Mouse (Mus musculus): ENCODE results near the gene Gm45785. TPM values are rescaled to one million over a fixed set of nuclear protein-coding genes. Genes with fewer than 3 reads are reported as not detected.

Gm45785 gene
- polyA plus RNA-seq, 1 experiment from 2014 or later = not detected

DNA sequence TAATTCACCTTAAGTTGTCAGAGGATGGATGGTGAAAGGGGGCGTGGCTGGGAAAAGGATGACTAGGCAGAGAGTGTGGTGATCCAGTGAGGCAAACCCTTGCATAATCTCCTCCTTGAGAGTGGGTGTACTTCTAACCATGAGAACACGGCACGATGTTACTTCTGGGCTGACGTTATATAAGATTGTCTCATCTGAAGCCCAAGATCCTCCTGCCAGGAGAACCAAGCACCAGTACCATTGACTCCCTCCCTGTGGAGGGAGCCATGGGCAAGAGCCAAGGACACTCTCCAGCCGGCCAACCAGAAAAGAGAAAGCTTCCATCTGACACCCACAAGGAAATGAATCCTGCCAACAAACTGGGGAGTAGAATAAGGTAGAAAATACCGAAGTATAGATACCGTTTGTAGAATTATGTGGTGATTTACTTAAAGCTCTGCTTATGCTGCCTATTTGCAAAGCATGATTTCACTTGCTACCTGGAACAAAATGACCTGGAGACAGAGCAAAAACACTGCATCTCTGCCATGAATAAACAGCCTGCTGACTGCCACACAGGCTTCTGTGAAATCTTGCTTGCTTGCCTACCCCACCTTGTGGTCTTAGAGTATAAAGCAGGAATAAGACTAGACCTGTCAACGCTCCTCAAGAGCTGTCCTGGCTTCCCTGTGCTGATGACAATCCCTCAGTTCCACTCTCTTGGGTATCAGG lies 27.8 kb downstream of the Gm45785 start:
- no peak for ATAC-seq (ENCODE audit: insufficient number of reproducible peaks, low FRiP score, low TSS enrichment, low read depth)
- Histone ChIP-seq H3K36me3 (no peaks in the 10 kb centered on the region), H3K27me3 (no peaks in the 10 kb centered on the region), H3K4me3 (replicated peaks) (no peak overlapping the region), H3K27ac (replicated peaks) (no peak overlapping the region), H3K4me1 (no peaks in the 10 kb centered on the region), H3K9ac (no peak overlapping the region), H3K4me2 (replicated peaks) (no peak overlapping the region), H3K9me3 (replicated peaks) (no peaks in the 10 kb centered on the region)
- 33% methylated on average over 8 of the region's 8 CpGs for WGBS

DNA sequence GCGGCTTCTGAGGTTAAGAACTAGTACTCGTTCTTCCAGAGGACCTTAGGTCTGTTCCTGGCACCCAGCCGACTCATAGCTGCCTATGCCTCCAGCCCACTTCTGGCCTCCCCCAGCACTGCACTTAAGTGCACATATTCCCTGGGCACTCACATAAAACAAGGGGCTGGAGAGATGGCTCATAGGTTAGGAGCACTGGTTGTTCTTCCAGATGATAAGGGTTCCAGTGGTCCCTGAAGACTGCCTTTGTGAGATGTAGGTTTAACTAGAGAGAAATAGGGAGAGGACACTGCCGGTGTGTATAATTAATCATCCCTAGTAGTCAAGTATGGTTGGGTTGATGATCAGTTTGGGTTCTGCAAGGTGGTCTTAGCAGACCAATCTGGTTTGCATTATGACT lies 33.4 kb downstream of the Gm45785 start:
- 89% methylated on average over 4 of the region's 4 CpGs for WGBS
- Histone ChIP-seq H3K27ac (replicated peaks) (no peak overlapping the region), H3K36me3 (no peaks in the 10 kb centered on the region), H3K4me3 (replicated peaks) (no peak overlapping the region), H3K9me3 (replicated peaks) (no peaks in the 10 kb centered on the region), H3K4me2 (replicated peaks) (no peak overlapping the region), H3K27me3 (no peaks in the 10 kb centered on the region), H3K4me1 (no peaks in the 10 kb centered on the region), H3K9ac (no peak overlapping the region)
- no peak for ATAC-seq (ENCODE audit: insufficient number of reproducible peaks, low FRiP score, low TSS enrichment, low read depth)

DNA sequence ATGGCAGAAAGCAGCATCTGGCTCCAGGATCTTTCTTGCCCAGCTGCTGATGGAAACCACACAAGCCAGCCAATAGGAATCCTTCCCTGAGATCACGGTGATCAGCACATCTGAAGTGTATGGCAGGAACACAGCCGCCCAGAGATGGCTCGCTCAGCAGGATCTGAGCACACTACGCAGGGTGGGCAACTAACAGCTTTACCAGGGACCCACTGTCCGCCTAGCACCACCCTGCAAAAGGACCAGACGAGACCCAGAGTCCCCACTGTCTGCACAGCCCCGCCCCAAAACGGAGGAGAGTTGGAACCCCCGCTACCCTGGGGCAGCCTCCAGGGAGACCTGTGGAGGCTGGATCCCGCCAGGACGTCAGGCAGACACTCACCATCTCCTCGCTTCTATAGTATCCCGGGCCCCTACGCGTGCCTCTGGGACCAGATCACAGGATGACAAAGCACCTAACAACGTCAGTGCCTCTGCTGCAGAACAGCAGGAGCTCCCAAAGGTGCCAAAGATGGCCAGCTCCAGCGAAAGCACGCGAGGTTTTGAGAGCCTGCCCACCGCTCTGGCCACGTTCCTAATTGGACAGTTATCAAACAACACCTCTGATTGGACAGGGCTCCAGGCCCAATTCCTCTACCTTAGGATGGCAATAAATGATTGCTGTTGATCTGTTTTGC lies 34.3 kb downstream of the Gm45785 start, which contains the start of gene Zfp941:
Gene Zfp941 (minus strand): TSS at position 526 of the 677 bp plus-strand sequence.
- Histone ChIP-seq H3K9ac (no peak within 1 kb of the TSS), H3K4me2 (replicated peaks) (peak within 1 kb of the TSS; percentile 65), H3K27ac (replicated peaks) (no peak within 1 kb of the TSS), H3K4me1 (no peaks in the 10 kb centered on the region), H3K9me3 (replicated peaks) (no peaks in the 10 kb centered on the region), H3K36me3 (no peaks in the 10 kb centered on the region), H3K27me3 (no peaks in the 10 kb centered on the region), H3K4me3 (replicated peaks) (peak within 1 kb of the TSS; percentile 45)
- WGBS = 2% methylated on average over 21 of the region's 21 CpGs
- 0 out of 2 replicates have a peak, but pooled peaks have one; percentile 43 for ATAC-seq (ENCODE audit: insufficient number of reproducible peaks, low FRiP score, low TSS enrichment, low read depth)

DNA sequence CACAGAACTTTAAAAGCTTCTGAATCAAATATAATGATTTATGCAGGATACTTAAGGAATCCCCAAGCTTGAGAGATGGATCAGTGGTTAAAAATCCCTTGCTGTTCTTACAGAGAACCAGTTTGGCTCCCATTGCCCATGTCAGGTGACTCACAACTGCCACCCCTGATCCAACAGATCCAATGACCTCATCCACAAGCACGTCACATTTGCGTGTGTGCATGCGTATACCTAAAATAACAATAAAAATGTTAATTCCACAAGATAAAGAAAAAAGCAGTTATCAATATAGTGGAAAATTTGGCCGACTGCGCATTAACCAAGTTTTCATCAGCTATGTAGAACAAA lies 34.9 kb downstream of the Gm45785 start:
- WGBS = 35% methylated on average over 5 of the region's 5 CpGs
- H3K9me3 ChIP-seq (replicated peaks) = no peaks in the 10 kb centered on the region
- ATAC-seq (ENCODE audit: insufficient number of reproducible peaks, low FRiP score, low TSS enrichment, low read depth) = no peak
- H3K9ac ChIP-seq = no peak overlapping the region
- H3K27ac ChIP-seq (replicated peaks) = no peak overlapping the region
- H3K4me1 ChIP-seq = no peaks in the 10 kb centered on the region
- H3K27me3 ChIP-seq = no peaks in the 10 kb centered on the region
- H3K36me3 ChIP-seq = no peaks in the 10 kb centered on the region
- H3K4me3 ChIP-seq (replicated peaks) = peak overlapping the region; percentile 45
- peak overlapping the region; percentile 65 for H3K4me2 ChIP-seq (replicated peaks)

DNA sequence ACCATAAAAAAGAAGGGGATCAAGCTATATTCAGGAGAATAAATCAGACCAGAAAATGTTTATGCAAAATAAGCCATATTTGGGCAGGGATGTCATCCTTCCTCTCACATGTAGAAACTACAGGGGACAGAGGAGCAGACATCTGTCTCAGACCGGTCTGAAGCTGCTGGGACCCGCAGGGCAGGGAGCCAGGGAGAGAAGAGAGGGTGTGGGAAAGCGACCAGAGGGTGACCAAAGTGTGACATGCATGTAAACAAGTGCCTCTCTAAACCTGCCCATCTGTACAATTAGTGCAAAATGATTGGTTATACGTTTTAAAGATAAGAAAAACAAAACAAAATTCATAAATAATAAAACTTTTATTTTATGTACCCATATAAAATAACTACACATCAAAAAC lies 36.0 kb downstream of the Gm45785 start:
- WGBS = 72% methylated on average over 4 of the region's 4 CpGs

DNA sequence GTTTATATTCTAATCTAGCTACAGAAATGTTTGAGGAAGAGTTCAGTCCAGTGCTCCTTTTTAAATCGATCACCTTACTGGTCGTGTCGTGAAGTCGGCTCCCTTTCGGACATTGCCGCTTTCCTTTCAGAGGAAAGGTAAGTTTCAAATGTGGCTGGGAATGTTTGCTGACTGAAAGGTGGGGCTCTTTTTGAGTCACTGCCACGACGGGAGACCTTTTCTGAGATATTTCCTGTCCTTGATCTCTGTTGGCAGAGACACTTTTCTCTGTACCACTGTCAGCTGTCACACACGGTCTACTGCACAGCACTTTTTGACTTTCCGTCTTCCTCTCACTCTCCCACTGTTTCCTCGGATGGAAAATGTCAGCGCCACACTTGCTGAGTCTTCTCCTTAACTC lies 43.3 kb downstream of the Gm45785 start:
- H3K9me3 ChIP-seq (replicated peaks) = no peaks in the 10 kb centered on the region
- WGBS = 91% methylated on average over 12 of the region's 12 CpGs
- H3K27me3 ChIP-seq = no peaks in the 10 kb centered on the region
- H3K4me3 ChIP-seq (replicated peaks) = no peak overlapping the region
- no peaks in the 10 kb centered on the region for H3K36me3 ChIP-seq
- no peak overlapping the region for H3K27ac ChIP-seq (replicated peaks)
- H3K4me1 ChIP-seq = no peaks in the 10 kb centered on the region
- no peak for ATAC-seq (ENCODE audit: insufficient number of reproducible peaks, low FRiP score, low TSS enrichment, low read depth)
- H3K4me2 ChIP-seq (replicated peaks) = no peak overlapping the region
- H3K9ac ChIP-seq = no peak overlapping the region

More for the DNA sequence above, 36.0 kb downstream of the Gm45785 start:
- Histone ChIP-seq H3K4me1 (no peaks in the 10 kb centered on the region), H3K9ac (no peak overlapping the region), H3K27me3 (no peaks in the 10 kb centered on the region), H3K27ac (replicated peaks) (no peak overlapping the region), H3K9me3 (replicated peaks) (no peaks in the 10 kb centered on the region), H3K4me3 (replicated peaks) (no peak overlapping the region), H3K36me3 (no peaks in the 10 kb centered on the region), H3K4me2 (replicated peaks) (no peak overlapping the region)
- ATAC-seq (ENCODE audit: insufficient number of reproducible peaks, low FRiP score, low TSS enrichment, low read depth) = no peak

DNA sequence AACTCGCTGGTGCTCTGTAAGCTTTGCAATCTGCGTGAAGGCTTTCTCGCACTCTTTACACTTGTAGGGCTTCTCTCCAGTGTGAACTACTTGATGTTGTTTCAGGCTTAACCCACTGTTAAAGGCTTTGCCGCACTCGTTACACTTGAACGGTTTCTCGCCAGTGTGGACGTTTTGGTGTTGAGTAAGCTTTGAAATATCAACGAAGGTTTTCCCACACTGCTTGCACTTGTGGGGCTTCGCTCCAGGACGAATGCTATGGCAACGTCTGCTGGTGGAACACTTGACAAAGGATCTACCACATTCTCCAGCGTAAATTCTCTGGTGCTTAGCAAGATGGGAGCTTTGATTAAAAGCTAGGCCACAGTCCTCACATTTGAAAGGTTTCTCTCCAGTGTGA lies 44.4 kb downstream of the Gm45785 start:
- 88% methylated on average over 13 of the region's 13 CpGs for WGBS
- Histone ChIP-seq H3K9ac (no peak overlapping the region), H3K27ac (replicated peaks) (no peak overlapping the region), H3K4me3 (replicated peaks) (no peak overlapping the region), H3K4me2 (replicated peaks) (no peak overlapping the region), H3K27me3 (no peaks in the 10 kb centered on the region), H3K4me1 (no peaks in the 10 kb centered on the region), H3K9me3 (replicated peaks) (no peaks in the 10 kb centered on the region), H3K36me3 (no peaks in the 10 kb centered on the region)
- ATAC-seq (ENCODE audit: insufficient number of reproducible peaks, low FRiP score, low TSS enrichment, low read depth) = no peak

DNA sequence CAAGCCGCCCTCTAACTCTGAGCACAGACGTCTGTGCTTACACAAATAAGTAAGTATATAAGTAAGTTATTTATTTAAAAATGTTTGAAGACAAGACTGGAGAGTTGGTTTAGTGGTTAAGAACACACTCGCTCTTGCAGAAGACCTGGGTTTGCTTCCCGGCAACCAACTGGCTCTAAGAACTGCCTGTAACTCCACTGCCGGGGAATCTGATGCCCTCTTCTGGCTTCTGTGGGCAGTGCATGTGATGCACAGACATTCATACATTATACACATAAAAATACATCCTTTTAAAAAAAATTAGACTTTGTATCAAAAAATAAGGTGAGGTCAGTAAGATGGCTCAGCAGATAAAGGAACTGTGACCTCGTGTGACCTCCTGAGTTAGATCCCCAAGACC lies 45.6 kb downstream of the Gm45785 start:
- no peak overlapping the region for H3K4me3 ChIP-seq (replicated peaks)
- no peak overlapping the region for H3K9ac ChIP-seq
- no peak overlapping the region for H3K4me2 ChIP-seq (replicated peaks)
- no peaks in the 10 kb centered on the region for H3K36me3 ChIP-seq
- H3K9me3 ChIP-seq (replicated peaks) = no peaks in the 10 kb centered on the region
- ATAC-seq (ENCODE audit: insufficient number of reproducible peaks, low FRiP score, low TSS enrichment, low read depth) = no peak
- H3K4me1 ChIP-seq = no peaks in the 10 kb centered on the region
- 90% methylated on average over 6 of the region's 6 CpGs for WGBS
- no peaks in the 10 kb centered on the region for H3K27me3 ChIP-seq
- H3K27ac ChIP-seq (replicated peaks) = no peak overlapping the region

DNA sequence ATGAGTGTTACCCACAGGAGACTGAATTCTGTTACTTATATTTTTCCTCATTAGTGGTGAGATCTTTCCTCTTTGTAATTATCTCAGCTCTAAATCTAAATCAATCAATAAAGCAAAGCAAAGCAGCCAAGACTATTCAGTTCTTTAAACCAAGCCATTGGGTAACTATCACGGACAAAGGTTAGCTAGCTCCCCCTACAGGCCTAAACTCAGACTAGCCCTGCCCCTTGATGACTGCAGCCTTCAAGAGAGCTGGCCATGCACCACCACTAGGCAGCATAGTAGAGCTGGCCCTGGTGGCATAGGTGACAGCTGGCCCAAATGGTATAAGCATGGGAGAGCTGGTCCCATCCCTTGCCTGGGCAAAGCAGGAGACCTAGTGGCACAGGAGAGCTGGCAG lies 50.4 kb downstream of the Gm45785 start:
- no peak overlapping the region for H3K4me3 ChIP-seq (replicated peaks)
- no peak for ATAC-seq (ENCODE audit: insufficient number of reproducible peaks, low FRiP score, low TSS enrichment, low read depth)

DNA sequence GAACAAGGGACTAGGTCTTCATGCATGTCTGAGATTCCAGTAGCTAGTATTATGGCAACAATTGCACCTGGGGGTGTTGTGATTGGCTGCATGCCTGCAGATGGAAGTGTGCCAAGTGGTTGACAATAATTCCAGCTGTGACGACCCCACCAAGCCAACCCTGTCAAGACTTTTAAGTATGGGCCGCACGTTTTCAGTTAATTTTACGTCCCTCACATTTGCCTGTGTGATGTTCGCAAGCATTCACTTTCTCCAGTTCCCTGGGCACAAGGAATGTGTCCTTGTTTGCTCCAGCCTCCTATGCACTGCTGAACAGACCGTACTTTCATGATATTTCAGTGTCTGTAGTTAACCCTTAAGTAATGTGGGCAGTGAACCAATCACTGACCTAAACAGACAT lies 53.5 kb downstream of the Gm45785 start:
- Histone ChIP-seq H3K27me3 (no peaks in the 10 kb centered on the region), H3K9me3 (replicated peaks) (no peaks in the 10 kb centered on the region), H3K27ac (replicated peaks) (no peak overlapping the region), H3K4me2 (replicated peaks) (no peak overlapping the region), H3K36me3 (no peaks in the 10 kb centered on the region), H3K4me3 (replicated peaks) (no peak overlapping the region), H3K4me1 (no peaks in the 10 kb centered on the region), H3K9ac (no peak overlapping the region)
- ATAC-seq (ENCODE audit: insufficient number of reproducible peaks, low FRiP score, low TSS enrichment, low read depth) = no peak
- 66% methylated on average over 6 of the region's 6 CpGs for WGBS

More for the DNA sequence above, 50.4 kb downstream of the Gm45785 start:
- no peaks in the 10 kb centered on the region for H3K36me3 ChIP-seq
- no peaks in the 10 kb centered on the region for H3K4me1 ChIP-seq
- no peak overlapping the region for H3K9ac ChIP-seq
- H3K27ac ChIP-seq (replicated peaks) = no peak overlapping the region
- H3K27me3 ChIP-seq = no peaks in the 10 kb centered on the region
- no peak overlapping the region for H3K4me2 ChIP-seq (replicated peaks)
- no peaks in the 10 kb centered on the region for H3K9me3 ChIP-seq (replicated peaks)
- 21% methylated on average over 1 of the region's 1 CpGs for WGBS

DNA sequence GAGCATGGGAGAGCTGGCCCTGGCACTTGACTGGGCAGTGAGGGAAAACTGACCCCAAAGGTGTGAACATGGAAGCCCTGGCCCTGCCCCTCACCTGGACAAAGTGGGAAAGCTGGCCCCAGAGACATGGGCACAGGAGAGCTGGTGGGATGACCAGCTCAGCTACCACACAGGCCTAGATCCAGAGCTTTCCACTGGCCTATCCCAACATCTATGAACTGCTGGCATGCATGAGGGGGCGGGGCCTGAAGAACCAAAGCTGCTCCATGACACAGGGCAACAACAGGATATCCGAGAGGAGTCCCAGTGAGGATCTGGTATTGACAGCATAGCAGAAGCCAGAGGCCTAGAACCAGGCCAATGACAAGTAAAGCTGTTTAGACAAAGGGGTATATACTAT lies 57.9 kb downstream of the Gm45785 start:
- Histone ChIP-seq H3K4me2 (replicated peaks) (no peak overlapping the region), H3K4me3 (replicated peaks) (no peak overlapping the region), H3K27me3 (no peaks in the 10 kb centered on the region), H3K36me3 (no peaks in the 10 kb centered on the region), H3K9ac (no peak overlapping the region), H3K27ac (replicated peaks) (no peak overlapping the region), H3K9me3 (replicated peaks) (no peaks in the 10 kb centered on the region), H3K4me1 (no peaks in the 10 kb centered on the region)
- no peak for ATAC-seq (ENCODE audit: insufficient number of reproducible peaks, low FRiP score, low TSS enrichment, low read depth)
- 70% methylated on average over 2 of the region's 2 CpGs for WGBS

DNA sequence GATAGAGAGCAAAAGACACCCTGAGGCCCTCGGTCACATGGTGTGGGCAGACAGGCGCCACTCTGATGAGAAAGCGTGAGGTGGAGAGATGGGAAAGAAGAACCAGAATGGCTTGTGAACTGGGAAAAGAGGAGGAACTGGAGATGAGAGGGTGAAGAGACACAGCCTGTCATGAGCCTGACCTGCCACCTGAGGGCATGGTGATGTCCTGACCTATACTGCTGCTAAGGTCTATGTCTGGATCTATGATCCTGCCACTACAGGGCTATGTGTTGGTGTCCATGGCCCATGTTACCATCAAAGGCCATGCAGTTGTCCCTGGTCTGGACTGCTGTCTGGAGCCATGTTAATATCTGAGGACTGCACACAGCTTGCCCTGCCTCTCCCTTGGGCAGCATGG lies 58.5 kb downstream of the Gm45785 start:
- Histone ChIP-seq H3K9ac (no peak overlapping the region), H3K4me3 (replicated peaks) (no peak overlapping the region)

More for the DNA sequence above, 58.5 kb downstream of the Gm45785 start:
- no peaks in the 10 kb centered on the region for H3K27me3 ChIP-seq
- ATAC-seq (ENCODE audit: insufficient number of reproducible peaks, low FRiP score, low TSS enrichment, low read depth) = no peak
- H3K36me3 ChIP-seq = no peaks in the 10 kb centered on the region
- H3K9me3 ChIP-seq (replicated peaks) = no peaks in the 10 kb centered on the region
- no peak overlapping the region for H3K4me2 ChIP-seq (replicated peaks)
- WGBS = 81% methylated on average over 3 of the region's 3 CpGs
- H3K27ac ChIP-seq (replicated peaks) = no peak overlapping the region
- H3K4me1 ChIP-seq = no peaks in the 10 kb centered on the region

Data from embryonic facial prominence, embryonic 15.5 days (tissue).